Mouse (Mus musculus) lung, postnatal 14 days (tissue): ENCODE results near the gene Arf6.
"Not testable (repeated sequence)": the region's sequence is repeated elsewhere in the genome, so short reads cannot be mapped to it uniquely, and the experiment has no call there.

Experiments used
- DNase-seq: peaks from one replicate; pipeline ENCODE4 v3.0.0; 2021

Arf6 gene

GRCm38 (mm10) chr12:69371854-69372671 lies at the start of gene Arf6, which contains the start of gene Gm9887:
Gene Arf6, plus strand, starts transcription at chr12:69372150.
Gene Gm9887, minus strand, starts transcription at chr12:69372458.
- DNase-seq: peak; percentile 99

GRCm38 (mm10) chr12:69331187-69331586 lies 40.8 kb upstream of the Arf6 start:
- DNase-seq: no peak

- no peak for DNase-seq
Measured at GRCm38 (mm10) chr12:69332147-69332546, 39.8 kb upstream of the Arf6 start.

- peak; percentile 47 for DNase-seq
Measured at GRCm38 (mm10) chr12:69333547-69333946, 38.4 kb upstream of the Arf6 start.

- DNase-seq: no peak
Measured at GRCm38 (mm10) chr12:69349928-69350327, 22.0 kb upstream of the Arf6 start.

- no peak for DNase-seq
Measured at GRCm38 (mm10) chr12:69351685-69352084, 20.3 kb upstream of the Arf6 start.

GRCm38 (mm10) chr12:69356546-69357299 lies 15.2 kb upstream of the Arf6 start, which contains the start of gene Nemf:
Gene Nemf, minus strand, starts transcription at chr12:69357165.
- DNase-seq: peak; percentile 88

- DNase-seq: peak; percentile 29
Measured at GRCm38 (mm10) chr12:69357300-69357646, 14.7 kb upstream of the Arf6 start.

GRCm38 (mm10) chr12:69360655-69360996 lies 11.3 kb upstream of the Arf6 start:
- peak; percentile 28 for DNase-seq

- peak; percentile 100 for DNase-seq
Measured at GRCm38 (mm10) chr12:69360997-69361899, 10.7 kb upstream of the Arf6 start.

GRCm38 (mm10) chr12:69361919-69362318 lies 10.0 kb upstream of the Arf6 start:
- DNase-seq: no peak

GRCm38 (mm10) chr12:69362388-69362787 lies 9.6 kb upstream of the Arf6 start:
- DNase-seq: no peak

- DNase-seq: not testable (repeated sequence)
Measured at GRCm38 (mm10) chr12:69363110-69363509, 8.8 kb upstream of the Arf6 start.

- peak; percentile 88 for DNase-seq
Measured at GRCm38 (mm10) chr12:69363899-69364762, 7.8 kb upstream of the Arf6 start.

GRCm38 (mm10) chr12:69365757-69366156 lies 6.2 kb upstream of the Arf6 start:
- no peak for DNase-seq

GRCm38 (mm10) chr12:69366424-69366823 lies 5.5 kb upstream of the Arf6 start:
- no peak for DNase-seq

- no peak for DNase-seq
Measured at GRCm38 (mm10) chr12:69367557-69367956, 4.4 kb upstream of the Arf6 start.

- no peak for DNase-seq
Measured at GRCm38 (mm10) chr12:69370936-69371335, 1.0 kb upstream of the Arf6 start.

GRCm38 (mm10) chr12:69371421-69371853 lies 513 bp upstream of the Arf6 start:
- DNase-seq: no peak

GRCm38 (mm10) chr12:69372731-69373331 lies 881 bp downstream of the Arf6 start:
- DNase-seq: peak; percentile 24
